Mouse (Mus musculus): ENCODE measurements around the gene Mettl23. TPM values are rescaled to one million over a fixed set of nuclear protein-coding genes. Genes with fewer than 3 reads are reported as not detected.
"Not testable (repeated sequence)": the region's sequence is repeated elsewhere in the genome, so short reads cannot be mapped to it uniquely, and the experiment has no call there.

Gene Mettl23
- polyA plus RNA-seq, 1 experiment from 2014 or later = 63.8 TPM

DNA sequence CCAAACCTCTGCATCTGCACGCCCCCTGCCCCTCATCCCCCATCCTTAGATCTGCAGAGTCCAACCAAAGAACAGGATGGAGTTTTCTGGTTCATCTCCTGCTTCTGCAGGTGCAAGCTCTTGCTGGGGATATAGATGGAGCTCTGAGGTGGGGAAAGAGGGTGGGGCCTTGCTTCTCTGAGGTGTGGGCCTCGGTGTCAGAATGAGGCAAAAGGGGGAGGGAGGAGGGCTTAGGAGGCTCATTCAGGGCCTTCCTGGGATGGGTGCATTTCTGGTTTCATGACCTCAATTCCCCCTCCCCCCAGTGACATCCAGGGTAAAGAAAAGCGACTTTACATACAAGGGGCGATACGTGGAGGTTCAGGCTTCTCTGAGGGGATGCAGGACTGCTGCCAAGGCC lies 44.1 kb downstream of the Mettl23 start:
- Histone ChIP-seq H3K4me3 (no peak overlapping the region), H3K4me2 (no peak overlapping the region), H3K4me1 (peaks cover 8% of the 10 kb centered on the region), H3K9ac (no peak overlapping the region), H3K27ac (replicated peaks) (no peak overlapping the region), H3K9me3 (no peaks in the 10 kb centered on the region), H3K27me3 (replicated peaks) (peaks cover 59% of the 10 kb centered on the region), H3K36me3 (no peaks in the 10 kb centered on the region)
- ATAC-seq (ENCODE audit: extremely low read depth, insufficient number of reproducible peaks, low FRiP score, low TSS enrichment) = no peak
- 60% methylated on average over 5 of the region's 5 CpGs for WGBS

GRCm38 (mm10) chr11:116893532-116894442 lies 50.7 kb downstream of the Mettl23 start:
- Histone ChIP-seq H3K27me3 (replicated peaks) (peaks cover 27% of the 10 kb centered on the region), H3K9me3 (no peaks in the 10 kb centered on the region), H3K36me3 (no peaks in the 10 kb centered on the region), H3K9ac (no peak overlapping the region), H3K27ac (replicated peaks) (no peak overlapping the region), H3K4me1 (no peaks in the 10 kb centered on the region), H3K4me2 (no peak overlapping the region), H3K4me3 (no peak overlapping the region)
- ATAC-seq (ENCODE audit: extremely low read depth, insufficient number of reproducible peaks, low FRiP score, low TSS enrichment) = no peak
- WGBS = 67% methylated on average over 19 of the region's 19 CpGs

DNA sequence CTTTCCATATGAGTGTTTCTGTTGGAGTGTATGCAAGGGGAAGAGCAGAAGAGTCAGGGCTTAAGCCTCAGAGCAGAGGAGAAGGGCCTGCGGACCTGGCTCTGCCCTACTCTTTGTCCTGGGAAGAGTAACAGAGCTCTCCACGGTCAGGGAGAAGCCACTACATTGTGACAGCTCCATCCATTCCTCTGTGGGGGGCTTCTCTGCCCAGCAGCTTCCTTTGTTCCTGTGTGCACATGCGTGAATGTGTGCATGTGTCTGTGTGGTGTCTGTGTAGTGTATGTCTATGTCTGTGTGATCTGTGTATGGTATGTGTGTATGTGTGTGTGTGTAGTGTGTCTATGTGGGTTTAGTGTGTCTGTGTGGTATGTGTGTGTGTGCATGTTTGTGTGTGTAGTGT lies 52.3 kb downstream of the Mettl23 start:
- no peak for ATAC-seq (ENCODE audit: extremely low read depth, insufficient number of reproducible peaks, low FRiP score, low TSS enrichment)
- no peak overlapping the region for H3K4me2 ChIP-seq
- no peaks in the 10 kb centered on the region for H3K36me3 ChIP-seq
- 77% methylated on average over 3 of the region's 3 CpGs for WGBS
- no peak overlapping the region for H3K27ac ChIP-seq (replicated peaks)
- H3K4me1 ChIP-seq = no peaks in the 10 kb centered on the region
- no peak overlapping the region for H3K4me3 ChIP-seq
- H3K9me3 ChIP-seq = no peaks in the 10 kb centered on the region
- peaks cover 18% of the 10 kb centered on the region for H3K27me3 ChIP-seq (replicated peaks)
- H3K9ac ChIP-seq = no peak overlapping the region

DNA sequence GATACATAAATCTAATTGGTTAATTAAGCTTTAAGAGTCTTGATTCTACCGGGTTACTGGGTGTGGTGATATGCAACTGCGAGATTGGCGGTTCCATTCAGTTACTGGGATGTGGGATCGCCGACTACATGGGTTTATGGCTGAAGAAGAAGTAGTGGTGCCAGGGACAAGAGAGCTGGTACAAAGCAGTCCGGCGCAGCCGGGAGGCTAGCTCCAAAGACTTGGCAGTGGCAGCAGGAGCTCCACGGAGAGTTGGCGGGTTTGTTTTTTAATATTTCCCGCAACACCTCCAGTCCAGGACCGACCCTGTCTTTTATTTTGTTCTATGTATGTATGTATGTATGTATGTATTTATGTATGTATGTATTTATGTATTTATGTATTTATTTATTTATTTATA lies 56.2 kb downstream of the Mettl23 start:
- Histone ChIP-seq H3K27ac (replicated peaks) (no peak overlapping the region), H3K9me3 (no peaks in the 10 kb centered on the region), H3K9ac (no peak overlapping the region), H3K4me3 (no peak overlapping the region), H3K4me2 (no peak overlapping the region), H3K36me3 (no peaks in the 10 kb centered on the region), H3K4me1 (no peaks in the 10 kb centered on the region), H3K27me3 (replicated peaks) (peaks cover 20% of the 10 kb centered on the region)
- 86% methylated on average over 12 of the region's 12 CpGs for WGBS
- ATAC-seq (ENCODE audit: extremely low read depth, insufficient number of reproducible peaks, low FRiP score, low TSS enrichment) = no peak

- H3K4me1 ChIP-seq; H3K36me3 ChIP-seq; H3K4me3 ChIP-seq; ATAC-seq (ENCODE audit: extremely low read depth, insufficient number of reproducible peaks, low FRiP score, low TSS enrichment); H3K9ac ChIP-seq; H3K27ac ChIP-seq (replicated peaks); H3K4me2 ChIP-seq; H3K9me3 ChIP-seq: not testable (repeated sequence)
- 83% methylated on average over 10 of the region's 10 CpGs for WGBS
- H3K27me3 ChIP-seq (replicated peaks) = peaks cover 45% of the 10 kb centered on the region
Measured at GRCm38 (mm10) chr11:116902588-116902987, 59.5 kb downstream of the Mettl23 start.

Other genes starting within 250 kb of the Mettl23 start
- 7.2 and 8.0 TPM in 2 replicates for gene Rhbdf2, start 216.3 kb upstream of the Mettl23 start, polyA plus RNA-seq (2015; fragmentation: Nextera tagmentation; extraction: Ambion mirVana)
- 0.51 and 0.93 TPM in 2 replicates for gene Prcd, start 189.7 kb upstream of the Mettl23 start, polyA plus RNA-seq (2015; fragmentation: Nextera tagmentation; extraction: Ambion mirVana)
- gene Cygb, start 189.0 kb upstream of the Mettl23 start, polyA plus RNA-seq (2015; fragmentation: Nextera tagmentation; extraction: Ambion mirVana) = 2.6 TPM in 2 replicates
- not detected in 2 replicates for gene St6galnac1, start 67.8 kb upstream of the Mettl23 start, polyA plus RNA-seq (2015; fragmentation: Nextera tagmentation; extraction: Ambion mirVana)
- 18.4 and 19.3 TPM in 2 replicates for gene Mxra7, start 15.2 kb upstream of the Mettl23 start, polyA plus RNA-seq (2015; fragmentation: Nextera tagmentation; extraction: Ambion mirVana)
- gene Jmjd6, start 171 bp downstream of the Mettl23 start, polyA plus RNA-seq (2015; fragmentation: Nextera tagmentation; extraction: Ambion mirVana) = 61.7 and 75.3 TPM in 2 replicates
- gene Mfsd11, start 9.2 kb downstream of the Mettl23 start, polyA plus RNA-seq (2015; fragmentation: Nextera tagmentation; extraction: Ambion mirVana) = 32.2 and 35.5 TPM in 2 replicates
- 530 and 543 TPM in 2 replicates for gene Srsf2, start 9.8 kb downstream of the Mettl23 start, polyA plus RNA-seq (2015; fragmentation: Nextera tagmentation; extraction: Ambion mirVana)
- gene Mgat5b, start 75.6 kb downstream of the Mettl23 start, polyA plus RNA-seq (2015; fragmentation: Nextera tagmentation; extraction: Ambion mirVana) = 0.61 and 0.67 TPM in 2 replicates